Mouse (Mus musculus) cerebellum, adult 2 months (tissue): ENCODE measurements at regions not wholly inside any gene's neighbourhood (a gene's known extent, or its start where the extent isn't known, plus 50 kb on each side); places are given as distances from the start of the nearest gene placed in this dataset.

Experiments used
- CTCF ChIP-seq: fragments of 200-500 bp; IDR thresholded peaks from 2 replicates; pipeline ENCODE4 v1.5.1; 2011; ENCODE audit warnings: low read depth, mild to moderate bottlenecking, control low read depth, low read length, moderate library complexity, borderline replicate concordance; ENCODE audit not compliant: insufficient read depth
- POLR2A ChIP-seq: fragments of 200-500 bp; IDR thresholded peaks from 2 replicates; pipeline ENCODE4 v1.6.1; 2011; ENCODE audit warnings: low read length, control low read depth, borderline replicate concordance; ENCODE audit not compliant: insufficient read depth

DNA sequence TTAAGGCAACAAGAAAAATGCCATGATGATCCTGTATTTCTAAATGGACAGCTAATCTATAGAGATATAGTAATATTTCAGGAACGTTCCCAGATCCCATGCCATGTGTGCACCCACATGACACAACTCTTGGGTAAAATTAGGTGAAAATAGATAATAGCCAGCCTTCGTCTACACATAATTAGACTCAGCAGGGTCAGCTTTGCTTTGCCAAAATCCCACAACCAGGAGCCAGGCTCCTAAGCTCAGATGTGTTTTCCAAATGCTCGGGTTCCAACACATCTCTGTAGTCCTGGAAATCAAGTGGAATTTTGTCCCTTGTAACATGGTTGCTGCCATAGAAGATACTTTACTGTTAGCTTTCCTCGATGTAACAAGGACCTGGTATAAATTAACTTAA lies 122.7 kb downstream of the Fam198b start:
- TF ChIP-seq POLR2A (no peak), CTCF (no peak)
